Mouse (Mus musculus) G1E (cell line): ENCODE measurements around the gene Cox6b2.

Experiments used
- CTCF ChIP-seq: IDR thresholded peaks from 2 replicates; pipeline ENCODE4 v1.5.1; 2012; ENCODE audit warnings: low read depth, low read length, inconsistent platforms, mixed read lengths
- TAL1 ChIP-seq: conservative IDR thresholded peaks from 2 replicates; pipeline ENCODE4 v1.6.1; 2012; ENCODE audit warnings: low read depth, low read length, inconsistent platforms, mixed read lengths

DNA sequence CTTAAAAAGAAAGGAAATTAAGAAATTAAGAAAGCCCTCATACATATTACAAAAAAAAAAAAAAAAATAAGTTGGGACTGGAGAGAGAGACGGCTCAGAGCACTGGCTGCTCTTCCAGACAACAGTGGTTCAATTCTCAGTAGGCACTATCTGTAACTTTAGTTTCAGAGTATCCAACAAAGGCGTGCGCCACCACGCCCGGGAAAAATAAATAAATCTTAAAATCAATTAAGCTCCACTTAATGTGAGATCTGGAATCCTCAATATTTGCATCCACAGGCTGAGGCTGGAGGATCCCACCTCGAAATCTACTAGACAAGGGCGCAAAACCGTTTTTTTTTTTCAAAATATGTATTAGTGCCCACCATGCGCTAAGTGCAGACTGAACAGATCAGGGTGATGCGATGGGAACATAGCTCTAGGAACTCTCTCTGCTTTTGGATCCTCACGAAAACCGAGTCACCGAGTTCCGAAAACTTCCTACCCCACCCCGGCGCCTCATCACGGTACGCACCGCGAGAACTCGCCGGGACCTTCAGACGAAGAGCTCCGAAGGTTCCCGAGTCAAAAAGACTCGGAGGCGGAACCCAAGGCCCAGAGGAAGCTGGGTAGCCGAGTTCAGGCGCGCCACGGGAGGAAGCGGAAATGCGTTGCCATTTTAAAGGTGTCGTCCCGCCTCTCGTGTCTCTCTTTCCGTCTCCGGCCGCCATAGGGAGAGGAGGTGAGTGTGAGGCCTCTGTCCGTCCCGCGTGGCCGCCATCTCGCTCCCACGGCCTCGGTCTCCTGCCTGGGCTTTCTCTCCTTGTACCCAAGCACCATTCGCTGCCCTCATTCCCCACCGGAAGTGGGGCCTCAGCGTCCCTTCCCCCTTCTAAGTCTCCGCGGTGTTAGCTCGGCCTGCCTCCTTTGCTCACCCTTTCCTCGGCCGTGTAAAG lies 39.7 kb upstream of the Cox6b2 start, which contains the start of gene Rpl28:
- no peak for TF ChIP-seq CTCF
- TF ChIP-seq TAL1, result no peak
